Mouse (Mus musculus) kidney, embryonic 16.5 days (tissue): ENCODE data around the gene Pam. TPM values are rescaled to one million over a fixed set of nuclear protein-coding genes. Genes with fewer than 3 reads are reported as not detected.

Source experiments
- ATAC-seq: fragments of 200-750 bp; cut with Nextera tagmentation; 2 replicates; pipeline ENCODE4 v1.8.0; 2017; ENCODE audit warnings: moderate TSS enrichment; ENCODE audit not compliant: low FRiP score, low TSS enrichment
- H3K27ac ChIP-seq: fragments of 300-500 bp; sonication (generic); 2 replicates; pipeline ENCODE4 v1.5.1; 2014; ENCODE audit warnings: low read length
- H3K27me3 ChIP-seq: fragments of 300-500 bp; sonication (generic); 2 replicates; pipeline ENCODE4 v1.6.1; 2014; ENCODE audit warnings: low read length, control low read depth, mixed read lengths; ENCODE audit not compliant: insufficient read depth
- H3K36me3 ChIP-seq: fragments of 300-500 bp; sonication (generic); 2 replicates; pipeline ENCODE4 v1.6.1; 2014; ENCODE audit warnings: low read length, control low read depth, mixed read lengths; ENCODE audit not compliant: insufficient read depth
- H3K4me1 ChIP-seq: fragments of 300-500 bp; sonication (generic); 2 replicates; pipeline ENCODE4 v1.6.1; 2014; ENCODE audit warnings: low read length, control low read depth, mixed read lengths; ENCODE audit not compliant: insufficient read depth
- H3K4me2 ChIP-seq: fragments of 300-500 bp; sonication (generic); replicated peaks from 2 replicates; pipeline ENCODE4 v1.6.1; 2014; ENCODE audit warnings: low read depth, low read length
- H3K4me3 ChIP-seq: fragments of 300-500 bp; sonication (generic); 2 replicates; pipeline ENCODE4 v1.5.1; 2014; ENCODE audit warnings: mild to moderate bottlenecking, low read length
- H3K9ac ChIP-seq: fragments of 300-500 bp; sonication (generic); replicated peaks from 2 replicates; pipeline ENCODE4 v1.6.1; 2014; ENCODE audit warnings: low read length
- H3K9me3 ChIP-seq: fragments of 300-500 bp; sonication (generic); 2 replicates; pipeline ENCODE4 v1.6.1; 2016; ENCODE audit warnings: low read length, control low read depth
- WGBS: fragments of 180-500 bp; shearing (Covaris S2); extraction: QIAGEN DNeasy Blood & Tissue Kit; methylation state at CpG from one replicate; pipeline ENCODE4 v1.1.7; 2014; 5-methylcytosine and 5-hydroxymethylcytosine counted together
- polyA plus RNA-seq: library from polyadenylated mRNA; unstranded; fragments of >200 nt; fragmentation: Nextera tagmentation; extraction: Ambion mirVana; gene quantifications from 2 replicates; pipeline ENCODE4 v1.2.1, GENCODE M21; 2015

Pam gene
- polyA plus RNA-seq, 1 experiment from 2014 or later = 23.7 TPM

GRCm38 (mm10) chr1:98049756-98050155, 45.7 kb downstream of the Pam start:
- H3K4me1 ChIP-seq = peaks cover 25% of the 10 kb centered on the region
- H3K9ac ChIP-seq = no peak overlapping the region
- H3K27me3 ChIP-seq = no peaks in the 10 kb centered on the region
- no peak overlapping the region for H3K27ac ChIP-seq
- no peaks in the 10 kb centered on the region for H3K36me3 ChIP-seq
- no peak for ATAC-seq
- no peaks in the 10 kb centered on the region for H3K9me3 ChIP-seq
- WGBS = 84% methylated on average over 7 of the region's 7 CpGs
- H3K4me3 ChIP-seq = no peak overlapping the region
- H3K4me2 ChIP-seq = no peak overlapping the region

- H3K27ac ChIP-seq = no peak overlapping the region
- 23% methylated on average over 5 of the region's 5 CpGs for WGBS
- no peak overlapping the region for H3K4me3 ChIP-seq
- H3K36me3 ChIP-seq = no peaks in the 10 kb centered on the region
- peaks cover 20% of the 10 kb centered on the region for H3K4me1 ChIP-seq
- H3K27me3 ChIP-seq = no peaks in the 10 kb centered on the region
- H3K9me3 ChIP-seq = no peaks in the 10 kb centered on the region
- ATAC-seq = no peak
- H3K9ac ChIP-seq = no peak overlapping the region
- no peak overlapping the region for H3K4me2 ChIP-seq
These were observed 47.1 kb downstream of the Pam start for GRCm38 (mm10) chr1:98048218-98048801.

DNA sequence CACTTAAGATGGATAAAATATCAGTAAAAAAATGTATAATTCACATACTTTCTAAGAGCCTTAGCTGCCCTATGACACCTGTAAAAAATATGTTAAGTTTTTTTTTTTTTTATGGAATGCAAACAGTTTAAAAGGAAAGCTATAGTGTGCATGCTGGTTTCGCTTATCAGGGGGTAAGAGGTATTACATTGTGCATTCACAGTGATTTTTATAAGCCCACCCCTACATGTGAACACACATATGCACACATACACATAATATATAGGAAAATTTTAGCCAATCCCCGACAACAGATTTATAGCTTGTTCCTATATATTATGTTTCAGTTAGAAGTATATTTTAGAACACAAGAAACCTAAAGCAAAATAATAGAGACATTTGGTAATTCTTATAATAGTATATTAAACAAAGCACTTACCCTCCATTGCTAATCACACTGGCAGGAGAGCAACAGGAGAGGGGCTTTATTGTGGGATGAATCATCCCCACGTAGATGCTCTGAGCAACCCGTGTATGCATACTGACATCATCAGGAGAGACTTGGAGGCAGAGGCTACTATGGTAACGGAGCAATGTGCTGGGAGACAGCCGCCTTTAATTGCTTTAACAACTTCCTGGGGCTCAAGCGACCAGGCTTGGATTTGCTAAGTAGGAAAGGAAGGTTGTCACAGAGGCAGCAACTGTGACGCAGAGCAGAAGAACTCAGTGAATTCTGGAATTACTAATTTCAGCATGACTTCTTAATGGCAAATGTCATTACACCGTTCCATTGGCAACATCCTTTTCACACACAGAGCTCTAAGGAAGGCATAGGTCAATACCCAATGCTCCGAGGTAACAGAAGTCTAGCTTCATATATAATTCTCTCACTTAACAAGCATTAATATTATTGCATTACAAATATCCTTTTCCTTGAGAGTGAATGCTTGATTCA, 47.9 kb downstream of the Pam start:
- Histone ChIP-seq H3K27ac (no peak overlapping the region), H3K4me3 (no peak overlapping the region), H3K27me3 (no peaks in the 10 kb centered on the region), H3K9ac (no peak overlapping the region), H3K9me3 (no peaks in the 10 kb centered on the region), H3K36me3 (no peaks in the 10 kb centered on the region), H3K4me1 (peaks cover 20% of the 10 kb centered on the region), H3K4me2 (no peak overlapping the region)
- WGBS = 18% methylated on average over 10 of the region's 10 CpGs
- ATAC-seq = peak; percentile 28; the same call in 1 of the 2 replicates

DNA sequence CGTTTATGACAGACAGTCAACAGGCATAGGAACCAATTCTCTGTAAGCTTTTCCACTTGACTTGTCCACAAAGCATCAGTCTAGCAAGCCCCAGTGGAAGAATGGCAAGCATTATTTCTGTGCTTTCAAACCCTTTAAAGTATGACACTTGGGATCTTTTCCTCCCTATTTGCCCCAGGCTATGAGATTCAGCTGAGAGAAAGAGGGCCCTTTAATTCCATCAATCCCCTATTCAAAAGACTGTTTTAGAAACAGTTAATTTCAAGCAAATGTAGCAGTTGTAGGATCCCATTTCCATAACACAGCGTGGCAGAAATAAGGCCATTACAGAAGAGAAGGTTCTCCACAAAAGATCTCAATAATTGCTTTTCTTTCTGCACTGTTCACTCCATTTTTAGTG, 53.0 kb downstream of the Pam start:
- H3K4me1 ChIP-seq = no peaks in the 10 kb centered on the region

GRCm38 (mm10) chr1:98038252-98038651, 57.2 kb downstream of the Pam start:
- 70% methylated on average over 3 of the region's 3 CpGs for WGBS

More for the DNA sequence above, 53.0 kb downstream of the Pam start:
- Histone ChIP-seq H3K27me3 (no peaks in the 10 kb centered on the region), H3K4me3 (no peak overlapping the region), H3K36me3 (no peaks in the 10 kb centered on the region), H3K27ac (no peak overlapping the region), H3K9me3 (no peaks in the 10 kb centered on the region), H3K4me2 (no peak overlapping the region), H3K9ac (no peak overlapping the region)
- 91% methylated on average over 2 of the region's 2 CpGs for WGBS
- ATAC-seq = no peak

DNA sequence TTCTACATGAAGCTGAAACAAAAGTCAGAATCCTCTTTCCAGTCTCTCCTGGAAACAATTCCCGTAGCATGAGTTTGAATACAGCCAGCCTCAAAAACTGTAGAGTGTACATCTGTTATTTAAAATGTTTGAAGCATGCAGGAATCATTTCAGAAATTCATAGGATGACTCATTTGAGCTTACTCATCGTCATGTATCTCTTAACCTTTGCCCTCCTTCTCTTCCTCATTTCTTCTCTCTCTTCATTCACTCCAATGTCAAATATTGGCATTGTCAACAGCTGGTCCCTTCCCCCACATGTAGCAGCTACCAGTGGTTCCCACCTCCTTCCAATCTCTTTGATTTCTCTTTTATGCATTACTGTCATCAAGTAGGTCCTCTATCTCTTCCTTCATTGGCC, 59.7 kb downstream of the Pam start:
- no peak overlapping the region for H3K4me3 ChIP-seq
- H3K36me3 ChIP-seq = no peaks in the 10 kb centered on the region
- WGBS = 79% methylated on average over 2 of the region's 2 CpGs
- no peaks in the 10 kb centered on the region for H3K4me1 ChIP-seq
- no peak overlapping the region for H3K27ac ChIP-seq
- no peak overlapping the region for H3K4me2 ChIP-seq
- no peaks in the 10 kb centered on the region for H3K27me3 ChIP-seq
- no peak for ATAC-seq
- no peak overlapping the region for H3K9ac ChIP-seq
- H3K9me3 ChIP-seq = no peaks in the 10 kb centered on the region

More at GRCm38 (mm10) chr1:98038252-98038651, 57.2 kb downstream of the Pam start:
- Histone ChIP-seq H3K4me3 (no peak overlapping the region), H3K9me3 (no peaks in the 10 kb centered on the region), H3K4me1 (no peaks in the 10 kb centered on the region), H3K27me3 (no peaks in the 10 kb centered on the region), H3K4me2 (no peak overlapping the region), H3K36me3 (no peaks in the 10 kb centered on the region), H3K27ac (no peak overlapping the region), H3K9ac (no peak overlapping the region)
- no peak for ATAC-seq

GRCm38 (mm10) chr1:98031802-98032201, 63.6 kb downstream of the Pam start:
- H3K4me3 ChIP-seq = no peak overlapping the region
- H3K27ac ChIP-seq = no peak overlapping the region
- H3K36me3 ChIP-seq = no peaks in the 10 kb centered on the region
- no peaks in the 10 kb centered on the region for H3K9me3 ChIP-seq
- H3K4me1 ChIP-seq = no peaks in the 10 kb centered on the region
- WGBS = 84% methylated on average over 8 of the region's 8 CpGs
- H3K9ac ChIP-seq = no peak overlapping the region
- no peaks in the 10 kb centered on the region for H3K27me3 ChIP-seq
- no peak overlapping the region for H3K4me2 ChIP-seq
- no peak for ATAC-seq

DNA sequence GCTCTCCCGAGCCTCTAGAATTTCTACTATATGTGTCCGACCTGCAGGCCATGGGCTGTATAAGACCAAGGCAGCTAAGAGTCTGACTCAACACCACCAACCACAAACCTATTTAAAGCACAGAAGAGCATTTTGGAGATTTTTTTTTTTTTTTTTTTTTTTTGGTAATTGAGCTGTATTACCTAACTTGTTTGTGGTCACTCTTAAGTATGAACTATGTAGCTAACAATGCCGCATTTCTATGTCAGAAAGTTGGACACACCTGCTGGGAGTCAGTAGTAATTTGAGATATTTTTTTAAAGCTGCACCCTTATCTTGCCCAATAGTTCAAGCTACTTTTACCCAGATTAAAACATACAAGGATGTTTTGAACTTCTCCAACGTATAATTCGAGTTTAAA, 66.4 kb downstream of the Pam start:
- WGBS = 88% methylated on average over 5 of the region's 5 CpGs
- Histone ChIP-seq H3K9me3 (no peaks in the 10 kb centered on the region), H3K27me3 (no peaks in the 10 kb centered on the region), H3K36me3 (no peaks in the 10 kb centered on the region), H3K27ac (no peak overlapping the region), H3K4me2 (no peak overlapping the region), H3K4me3 (no peak overlapping the region), H3K9ac (no peak overlapping the region), H3K4me1 (no peaks in the 10 kb centered on the region)
- no peak for ATAC-seq

DNA sequence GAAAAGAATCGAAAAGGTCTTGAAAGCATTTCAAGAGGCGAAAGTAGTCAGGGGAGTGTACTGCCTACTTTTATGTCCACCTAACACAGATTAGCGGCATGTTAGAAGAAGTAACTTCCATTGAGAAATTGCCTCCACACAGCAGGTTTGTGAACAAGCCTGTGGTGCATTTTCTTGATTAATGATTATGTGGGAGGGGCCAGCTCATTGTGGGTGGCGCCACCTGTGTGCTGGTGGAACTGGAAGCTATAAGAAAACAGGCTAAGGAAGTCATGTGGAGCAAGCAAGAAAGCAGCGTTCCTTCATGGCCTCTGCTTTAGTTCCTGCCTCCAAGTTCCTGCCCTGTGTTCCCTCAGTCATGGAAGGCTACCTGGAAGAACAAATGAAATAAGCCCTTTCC, 67.0 kb downstream of the Pam start:
- H3K4me1 ChIP-seq = no peaks in the 10 kb centered on the region
- no peak overlapping the region for H3K4me2 ChIP-seq
- H3K27ac ChIP-seq = no peak overlapping the region
- 89% methylated on average over 5 of the region's 5 CpGs for WGBS
- H3K4me3 ChIP-seq = no peak overlapping the region
- H3K36me3 ChIP-seq = no peaks in the 10 kb centered on the region
- no peaks in the 10 kb centered on the region for H3K27me3 ChIP-seq
- H3K9me3 ChIP-seq = no peaks in the 10 kb centered on the region
- H3K9ac ChIP-seq = no peak overlapping the region
- ATAC-seq = no peak

GRCm38 (mm10) chr1:98027959-98028358, 67.5 kb downstream of the Pam start:
- H3K9me3 ChIP-seq = no peaks in the 10 kb centered on the region
- H3K36me3 ChIP-seq = no peaks in the 10 kb centered on the region
- no peaks in the 10 kb centered on the region for H3K4me1 ChIP-seq
- H3K4me2 ChIP-seq = no peak overlapping the region
- 94% methylated on average over 4 of the region's 4 CpGs for WGBS
- H3K27me3 ChIP-seq = no peaks in the 10 kb centered on the region
- H3K9ac ChIP-seq = no peak overlapping the region
- H3K27ac ChIP-seq = no peak overlapping the region
- no peak for ATAC-seq
- no peak overlapping the region for H3K4me3 ChIP-seq
